Mouse (Mus musculus) gastrocnemius, postnatal 14 days (tissue): ENCODE measurements at regions not wholly inside any gene's neighbourhood (a gene's known extent, or its start where the extent isn't known, plus 50 kb on each side); places are given as distances from the start of the nearest gene placed in this dataset.

Experiments
- DNase-seq: peaks from one replicate; pipeline ENCODE4 v3.0.0; 2021; ENCODE audit warnings: mixed read lengths
- intact Hi-C: fragments of 180-260 bp; cut with DNase I; formaldehyde crosslinking; loops from one replicate; pipeline ENCODE4 v1.15.1; 2025; ENCODE audit warnings: low total_unique reads

DNA sequence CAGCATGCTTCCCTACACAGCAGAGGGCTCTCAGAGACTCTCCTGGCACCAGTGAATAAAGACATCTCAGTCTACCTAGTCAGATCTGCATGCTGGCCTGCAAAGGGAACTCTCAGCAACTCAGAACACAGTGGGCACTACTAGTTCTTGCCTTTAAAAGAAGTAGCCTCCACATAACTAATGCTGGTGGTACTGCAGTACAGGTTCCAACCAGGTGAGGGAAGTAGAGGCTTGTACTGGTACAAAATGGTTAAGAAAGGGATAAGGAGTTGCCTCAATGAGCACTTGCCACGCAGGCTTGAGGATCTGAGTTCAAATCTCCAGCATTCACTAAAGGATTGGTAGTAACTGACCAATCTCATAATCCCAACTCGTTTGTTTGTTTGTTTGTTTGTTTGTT, 127.7 kb downstream of the Gm4791 start:
- no peak for DNase-seq

DNA sequence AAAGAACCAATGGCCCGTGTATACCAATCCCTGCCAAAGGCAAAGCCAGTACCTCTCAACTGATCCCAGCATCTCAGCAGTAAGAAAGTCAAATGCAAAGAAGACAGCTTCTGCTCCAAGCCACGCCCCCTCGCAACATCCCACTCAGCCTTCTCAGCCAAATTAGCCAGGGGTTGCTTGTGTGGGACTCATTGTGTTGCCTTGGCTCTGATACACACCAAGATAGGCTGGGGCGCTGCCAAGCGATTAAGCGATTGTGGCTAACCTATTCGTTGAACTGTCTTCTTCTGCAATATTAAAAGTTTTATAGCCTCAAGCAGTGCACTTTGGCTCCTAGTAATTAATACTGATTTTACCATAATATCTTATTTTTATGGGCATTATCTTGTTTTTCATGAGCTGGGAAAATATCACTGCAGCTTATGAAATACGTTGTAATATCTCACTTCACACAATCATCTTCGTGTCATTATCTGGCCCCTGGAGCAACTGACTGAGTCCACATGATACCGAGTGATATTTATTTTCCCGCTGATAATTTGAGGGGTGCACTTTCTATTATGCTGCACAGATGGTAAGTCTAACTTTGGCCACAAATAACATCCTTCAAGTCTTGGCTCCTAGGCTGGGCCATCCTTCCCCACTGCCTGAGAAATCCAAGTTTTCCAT, 129.3 kb downstream of the Gm4791 start:
- intact Hi-C loops: no loop called here

More for the DNA sequence above, 127.7 kb downstream of the Gm4791 start:
- intact Hi-C loops: no loop called here

DNA sequence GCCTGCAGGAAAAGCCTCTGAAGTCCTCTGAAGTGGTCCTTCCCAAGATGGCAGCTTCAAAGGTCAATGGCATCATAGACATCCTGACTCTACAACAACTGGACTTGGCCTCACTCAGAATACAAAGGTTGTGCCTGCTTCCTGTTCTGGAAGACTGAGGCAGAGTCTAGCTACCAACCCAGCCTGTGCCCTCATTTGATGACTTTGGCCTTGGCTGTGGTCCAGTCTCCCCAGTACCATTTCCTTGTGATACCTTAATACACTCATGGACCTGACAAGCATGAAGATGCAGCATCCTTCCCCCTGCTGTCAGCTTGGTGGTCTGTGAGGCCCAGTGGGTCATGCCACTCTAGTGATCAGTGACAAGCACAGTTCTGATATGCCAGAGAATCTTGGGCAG, 130.6 kb downstream of the Gm4791 start:
- intact Hi-C loops: no loop called here
- DNase-seq: no peak

More for the DNA sequence above, 129.3 kb downstream of the Gm4791 start:
- no peak for DNase-seq

DNA sequence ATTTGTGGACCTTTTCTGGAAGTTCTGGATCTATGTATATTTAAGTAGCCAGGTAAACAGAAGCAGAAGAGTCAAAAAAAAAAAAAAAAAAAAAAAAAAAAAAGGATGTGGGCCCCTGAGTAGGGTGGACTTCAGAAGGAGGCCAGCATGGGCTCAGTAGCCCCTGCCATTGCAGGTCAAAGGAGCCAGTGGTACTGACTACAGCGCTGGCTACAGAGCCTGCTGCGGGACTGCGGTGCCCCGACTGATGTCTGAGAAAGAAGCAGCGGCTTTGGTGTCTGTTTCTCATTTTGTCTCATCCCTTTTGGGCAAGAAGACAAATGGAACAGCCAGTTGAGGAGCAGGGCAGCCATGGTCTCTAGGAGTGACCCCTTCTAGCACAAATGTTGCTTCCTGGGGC, 134.9 kb downstream of the Gm4791 start:
- intact Hi-C loops: no loop called here
- DNase-seq: no peak

DNA sequence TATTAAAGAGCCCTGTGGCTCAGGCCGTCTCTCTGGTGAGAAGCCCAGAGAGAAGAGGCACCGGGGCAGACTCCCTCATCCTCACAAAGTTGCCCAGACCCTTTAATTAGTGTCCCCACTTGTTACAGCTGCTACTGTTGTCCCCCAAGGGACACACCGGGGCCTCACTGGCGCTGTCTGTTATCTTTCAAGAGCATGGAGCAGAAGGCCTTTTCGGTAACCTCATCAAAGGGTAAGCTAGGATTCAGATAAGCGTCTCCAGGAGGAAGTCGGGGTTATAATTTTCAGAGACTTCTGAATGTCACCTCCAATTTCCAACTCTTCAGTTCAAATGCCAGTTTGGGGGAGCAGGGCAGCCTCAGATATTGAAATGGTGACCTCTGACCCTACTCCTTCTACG, 135.3 kb downstream of the Gm4791 start:
- DNase-seq: no peak
- intact Hi-C loops: no loop called here

DNA sequence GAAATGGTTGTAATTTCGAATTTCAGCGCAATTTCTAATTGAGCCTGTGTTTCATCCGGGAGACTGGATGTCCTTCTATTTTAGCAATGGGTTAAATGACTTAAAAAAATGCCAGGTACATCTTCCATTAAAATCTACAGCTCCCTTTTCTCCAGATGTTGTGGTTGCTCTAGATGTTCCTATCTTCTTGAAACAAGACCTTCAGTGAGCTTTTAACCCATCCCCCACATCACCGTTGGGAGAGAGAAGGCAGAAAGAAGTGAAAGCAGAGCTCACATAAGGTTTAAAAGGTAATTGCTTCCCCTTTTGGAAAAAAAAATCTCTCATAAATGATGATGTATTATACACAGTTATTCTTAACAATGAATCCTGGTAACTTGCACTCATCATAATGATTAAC, 135.9 kb downstream of the Gm4791 start:
- intact Hi-C loops: no loop called here
- DNase-seq: no peak

DNA sequence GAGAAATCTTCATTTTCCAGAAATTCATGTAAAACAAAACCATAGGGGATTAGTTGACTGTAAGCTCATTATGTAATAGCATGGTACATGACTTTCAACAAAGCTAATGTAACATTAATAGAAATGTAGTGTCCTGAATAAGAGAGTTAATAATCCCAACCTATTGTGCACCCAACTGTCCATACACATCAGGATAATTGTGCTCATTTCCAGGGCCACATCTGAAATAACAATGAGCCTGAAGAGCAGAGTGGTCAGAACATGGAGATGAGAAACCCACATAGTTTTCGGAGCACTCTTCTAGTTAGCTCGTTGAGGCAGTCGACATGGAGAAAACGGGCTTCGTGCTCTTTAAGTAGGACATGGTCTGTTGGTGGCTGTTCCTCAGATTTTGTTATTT, 138.1 kb downstream of the Gm4791 start:
- intact Hi-C loops: no loop called here
- DNase-seq: no peak

DNA sequence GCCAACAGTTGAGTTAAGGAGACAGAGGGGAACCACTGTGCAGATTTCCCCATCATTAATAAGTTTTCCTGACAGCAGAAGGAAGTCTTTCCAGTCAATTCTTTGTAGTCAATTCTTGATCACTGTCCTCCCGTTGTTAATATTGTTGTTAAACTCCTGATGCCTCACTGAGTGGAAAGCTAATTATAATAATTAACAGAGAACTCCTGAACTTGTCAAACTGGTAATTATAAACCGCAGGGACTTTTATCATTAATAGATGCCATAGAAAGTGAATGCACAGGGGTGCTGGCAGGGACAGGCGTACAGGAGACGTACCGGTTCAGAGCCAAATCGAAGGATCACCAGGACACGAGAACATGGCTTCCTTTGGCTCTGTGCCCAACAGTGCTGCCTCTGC, 154.9 kb downstream of the Gm4791 start:
- intact Hi-C loops: no loop called here
- no peak for DNase-seq

DNA sequence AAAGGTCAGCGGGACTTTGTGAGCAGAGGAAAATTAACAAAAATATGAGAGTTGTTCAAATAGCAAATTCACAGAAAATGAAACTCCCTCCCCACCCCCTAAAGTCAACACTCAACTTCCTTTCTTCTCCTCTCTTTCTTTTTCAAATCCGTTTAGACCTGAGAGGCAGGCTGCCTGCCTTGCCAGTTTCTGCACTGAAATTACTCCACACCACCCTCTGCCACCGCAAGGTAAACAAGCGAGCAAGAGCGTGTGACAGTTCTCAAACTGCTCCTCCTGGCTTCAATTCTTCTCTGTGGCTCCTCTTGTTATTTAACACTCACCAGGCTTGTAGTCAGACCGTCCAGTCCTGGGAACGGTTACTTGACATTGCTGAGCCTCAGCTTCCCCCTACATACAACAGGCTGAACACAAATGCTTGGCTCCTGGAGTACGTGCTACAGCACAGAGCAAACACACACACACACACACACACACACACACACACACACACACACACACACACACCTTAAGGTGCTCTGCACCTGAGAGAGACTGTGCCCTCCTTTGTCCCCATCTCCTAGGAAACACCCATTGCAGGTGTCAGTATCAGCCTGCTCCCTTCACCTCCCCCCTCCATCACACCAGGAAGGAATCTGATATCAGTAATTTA, 167.1 kb downstream of the Gm4791 start:
- intact Hi-C loops: no loop called here
- no peak for DNase-seq

DNA sequence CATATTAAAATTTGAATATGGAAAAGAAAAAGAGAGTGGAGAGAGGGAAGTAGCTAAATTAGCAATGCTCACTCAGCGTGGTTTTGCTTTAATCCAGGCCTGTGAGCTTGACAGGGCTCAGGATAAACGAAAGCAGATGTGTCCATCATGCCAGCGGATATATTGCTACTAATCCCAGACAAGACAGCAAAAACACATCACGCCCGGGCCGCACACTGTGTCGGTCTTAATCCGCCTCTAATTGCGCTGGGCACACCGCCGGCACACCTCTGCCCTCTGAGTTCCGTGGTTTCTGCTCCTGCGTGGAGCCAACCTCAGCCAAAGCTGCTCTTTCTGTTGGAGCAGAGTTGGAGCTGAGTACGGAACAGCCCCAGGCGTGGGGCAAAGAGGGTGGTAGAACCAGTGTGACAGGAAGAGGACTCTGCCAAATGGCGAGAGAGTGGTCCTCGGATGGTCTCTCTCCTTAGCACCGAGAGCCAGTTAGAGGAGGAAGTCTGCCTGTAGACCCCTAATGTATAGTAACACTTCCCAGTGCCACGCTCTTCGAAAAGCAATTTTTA, 169.2 kb downstream of the Gm4791 start:
- DNase-seq: no peak
- intact Hi-C loops: no loop called here

DNA sequence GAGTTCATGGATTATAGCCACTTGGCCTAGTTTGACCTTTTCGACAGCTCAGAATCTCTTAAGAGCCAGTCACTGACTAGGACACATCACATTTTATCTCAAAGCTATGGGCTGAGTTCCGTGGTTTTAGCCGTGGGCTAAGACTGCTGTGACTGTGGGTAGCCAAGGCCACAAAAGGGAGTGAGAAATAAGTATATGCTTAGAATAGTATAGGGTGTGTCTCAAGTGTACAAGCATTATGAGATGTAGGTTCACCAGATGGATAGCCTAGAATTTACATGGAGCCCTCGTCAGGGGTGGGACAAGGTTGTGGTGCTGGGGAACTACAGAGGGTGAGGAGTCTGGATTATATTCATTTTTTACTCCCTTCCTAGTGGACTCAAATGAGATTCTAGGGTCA, 177.5 kb downstream of the Gm4791 start:
- intact Hi-C loops: no loop called here
- no peak for DNase-seq

DNA sequence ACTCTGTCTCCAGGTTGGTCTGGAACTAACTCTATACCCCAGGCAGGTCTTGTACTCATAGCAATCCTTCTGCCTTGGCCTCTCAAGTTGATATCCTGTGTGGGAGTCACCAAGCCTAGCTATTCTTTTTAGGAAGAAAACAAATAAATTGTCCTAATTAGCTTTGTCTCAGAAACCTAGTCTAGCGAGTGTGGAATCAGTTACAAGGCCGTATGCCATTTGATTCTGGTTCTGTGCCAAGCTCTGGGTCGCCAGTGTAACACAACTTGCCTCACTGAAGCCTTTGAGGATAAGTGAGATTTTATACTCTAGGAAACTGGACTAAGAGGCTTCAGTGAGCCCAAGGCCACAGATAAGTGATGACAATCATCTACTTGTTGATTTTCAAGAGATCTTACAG, 219.6 kb downstream of the Gm4791 start:
- intact Hi-C loops: no loop called here

DNA sequence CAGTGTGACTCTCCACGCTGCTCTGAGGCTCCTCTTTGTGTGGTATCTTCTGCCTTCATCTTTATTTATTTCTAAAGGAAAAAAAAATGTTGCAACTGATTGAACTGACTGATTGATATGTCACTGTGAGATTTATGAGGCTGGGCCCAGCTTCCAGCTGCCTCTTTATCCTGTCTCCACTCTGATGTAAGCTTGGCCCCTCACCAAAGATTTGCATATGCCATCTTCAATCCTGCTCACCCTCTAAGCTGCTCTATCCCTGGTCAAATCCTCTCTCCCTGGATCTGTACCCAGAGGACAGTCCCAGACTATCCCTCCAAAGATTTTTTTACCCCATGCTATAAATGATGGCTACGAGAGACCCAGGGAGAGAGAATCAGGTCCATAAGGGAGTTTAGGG, 225.0 kb downstream of the Gm4791 start:
- intact Hi-C loops: no loop called here

More for the DNA sequence above, 219.6 kb downstream of the Gm4791 start:
- DNase-seq: no peak

DNA sequence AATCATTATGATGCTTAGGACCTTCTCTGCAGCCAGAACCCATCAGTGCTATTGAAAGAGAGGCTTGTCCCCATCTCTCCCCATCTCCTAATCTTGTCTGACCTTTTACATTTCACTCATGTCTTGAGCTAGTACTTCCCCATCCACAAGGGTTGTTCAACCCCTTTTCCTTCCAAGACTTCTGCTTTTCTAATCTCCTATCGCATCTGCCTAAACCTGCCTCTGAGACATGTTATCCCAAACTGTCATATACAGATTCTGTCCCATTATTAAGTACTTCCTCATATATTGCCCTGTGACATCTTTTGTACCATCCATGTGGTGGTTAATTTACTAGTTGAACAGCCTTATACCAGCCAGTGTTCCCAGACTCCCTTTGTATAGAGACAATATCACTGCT, 225.7 kb downstream of the Gm4791 start:
- DNase-seq: no peak
- intact Hi-C loops: no loop called here

More for the DNA sequence above, 225.0 kb downstream of the Gm4791 start:
- DNase-seq: no peak

DNA sequence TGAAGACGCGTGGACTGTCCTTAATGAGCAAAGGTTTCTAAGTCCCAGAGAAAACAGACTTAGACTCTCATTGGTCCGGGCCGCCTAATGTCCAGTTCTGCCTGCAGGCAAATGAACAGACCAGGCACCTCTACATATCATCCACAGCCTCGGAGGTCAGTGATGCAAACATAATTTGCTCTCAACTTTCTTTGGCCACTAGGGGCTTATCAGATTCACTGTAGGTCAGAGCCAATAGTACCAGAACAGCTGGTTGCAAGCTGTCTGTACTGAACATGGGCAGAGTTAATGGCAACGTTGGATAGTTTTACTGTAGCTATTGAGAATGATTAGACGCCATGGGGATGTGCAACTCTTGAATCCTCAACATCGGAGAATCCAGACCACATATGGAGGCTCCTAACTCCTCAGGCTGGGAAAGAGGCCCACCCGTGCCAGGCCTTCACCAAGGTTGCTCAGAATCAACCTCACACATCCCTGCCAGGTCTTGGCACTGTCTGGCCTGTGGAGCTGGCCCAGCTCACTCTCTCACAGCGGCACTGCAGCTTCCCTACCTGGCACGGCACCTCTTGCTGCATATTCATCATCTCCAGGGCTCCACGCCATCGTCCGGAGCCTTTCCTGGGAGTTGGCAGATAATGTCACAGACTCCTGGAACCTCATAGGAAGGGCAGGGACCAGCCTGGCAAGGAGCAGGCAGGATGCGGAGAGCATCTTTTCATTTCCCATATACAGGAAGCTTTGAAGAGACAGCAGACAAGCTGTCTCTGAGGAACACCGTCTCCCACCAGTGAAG, 228.1 kb downstream of the Gm4791 start:
- DNase-seq: no peak
- intact Hi-C loops: no loop called here

DNA sequence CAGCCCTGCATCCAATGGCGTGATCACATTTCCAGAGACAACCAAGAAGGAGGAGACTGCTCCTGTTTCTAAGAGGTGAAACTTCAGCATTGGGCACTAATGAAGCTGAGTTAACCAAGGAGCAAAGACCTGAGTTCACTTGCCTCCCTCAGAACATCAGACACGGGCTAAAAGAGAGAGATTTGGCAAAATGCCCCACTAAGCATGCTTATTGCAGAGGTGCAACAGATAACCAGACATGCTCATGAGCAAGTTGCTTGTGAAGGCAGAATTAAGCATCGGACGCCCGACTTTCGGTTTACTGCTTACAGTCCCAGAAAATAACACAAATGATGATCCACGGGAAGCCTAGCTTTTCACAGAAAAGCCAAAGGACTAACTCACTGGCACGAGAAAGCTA, 228.8 kb downstream of the Gm4791 start:
- intact Hi-C loops: no loop called here
- no peak for DNase-seq

DNA sequence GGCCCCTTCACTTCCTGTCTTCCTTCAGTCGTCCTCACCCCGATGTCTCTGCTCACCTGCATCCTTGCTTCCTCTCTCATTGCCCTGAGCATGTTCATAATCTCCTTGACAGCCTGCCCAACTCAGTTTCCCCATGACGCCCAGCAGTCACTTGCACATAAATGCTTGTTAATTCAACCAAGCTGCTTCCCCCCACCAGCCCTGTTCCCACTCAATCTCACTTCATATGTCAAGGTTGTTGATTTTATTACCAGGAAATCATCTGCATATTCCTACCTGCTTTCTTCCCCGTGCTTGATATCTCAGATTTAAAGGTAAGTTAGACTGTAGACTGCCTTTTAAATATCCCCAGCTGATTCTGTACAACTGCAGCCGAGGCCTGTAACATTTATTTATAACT, 230.2 kb downstream of the Gm4791 start:
- intact Hi-C loops: no loop called here
- no peak for DNase-seq

DNA sequence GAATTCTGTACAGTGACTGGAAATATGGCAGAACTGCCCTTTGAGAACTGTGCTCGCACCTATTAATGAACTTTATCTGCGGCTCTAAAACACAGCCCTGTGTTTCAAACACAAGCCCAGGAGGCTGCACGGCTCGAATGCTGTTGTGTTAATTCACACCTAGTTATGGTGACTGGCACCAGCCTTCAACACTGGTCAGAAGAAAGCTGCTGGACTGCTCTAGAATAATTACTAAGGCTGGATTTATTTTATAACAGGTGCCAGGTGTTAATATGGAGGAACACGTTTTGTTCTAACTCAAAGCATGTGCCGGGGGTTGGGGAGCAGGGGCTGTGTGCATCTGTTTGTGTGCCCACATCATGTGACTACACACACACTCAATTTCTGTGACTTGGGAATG, 230.8 kb downstream of the Gm4791 start:
- intact Hi-C loops: no loop called here
- no peak for DNase-seq

DNA sequence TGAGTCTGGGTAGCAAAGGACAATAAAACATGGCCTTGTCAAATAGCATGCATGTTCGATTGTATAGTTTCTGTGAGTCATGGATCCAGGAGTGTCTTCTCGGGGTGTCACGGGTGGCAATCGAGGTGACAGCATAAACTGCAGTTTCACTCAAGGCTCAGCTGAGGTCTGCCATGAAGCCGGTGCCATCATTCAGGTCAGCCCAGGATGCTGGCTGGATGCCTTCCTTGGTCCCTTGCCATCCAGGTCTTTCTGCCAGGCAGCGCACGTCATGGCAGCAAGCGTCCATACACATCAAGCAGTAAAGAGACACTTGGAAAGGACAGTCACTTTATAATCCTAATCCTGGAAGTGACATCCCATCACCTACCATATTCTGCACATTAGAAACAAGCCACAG, 242.4 kb downstream of the Gm4791 start:
- no peak for DNase-seq
- intact Hi-C loops: no loop called here

DNA sequence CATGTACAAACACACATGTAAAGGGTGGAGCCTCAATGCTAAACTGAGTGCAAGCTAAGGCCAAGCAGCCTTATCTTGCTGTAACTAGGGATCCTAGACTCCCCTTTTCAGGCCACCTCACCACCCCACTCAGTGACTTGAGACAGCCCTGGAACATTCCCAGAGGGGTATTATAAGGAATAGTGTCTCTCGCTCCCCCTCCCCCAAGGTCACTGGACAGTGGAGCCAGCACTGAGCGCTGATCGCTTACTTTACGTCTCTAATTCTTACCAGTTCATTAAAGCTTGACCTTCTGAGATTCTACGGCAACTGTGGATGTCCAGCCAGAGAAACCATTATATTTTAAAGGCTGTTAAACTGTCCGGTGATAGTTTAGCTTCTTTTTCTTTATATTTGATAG, 243.5 kb downstream of the Gm4791 start:
- intact Hi-C loops: no loop called here
- DNase-seq: no peak

DNA sequence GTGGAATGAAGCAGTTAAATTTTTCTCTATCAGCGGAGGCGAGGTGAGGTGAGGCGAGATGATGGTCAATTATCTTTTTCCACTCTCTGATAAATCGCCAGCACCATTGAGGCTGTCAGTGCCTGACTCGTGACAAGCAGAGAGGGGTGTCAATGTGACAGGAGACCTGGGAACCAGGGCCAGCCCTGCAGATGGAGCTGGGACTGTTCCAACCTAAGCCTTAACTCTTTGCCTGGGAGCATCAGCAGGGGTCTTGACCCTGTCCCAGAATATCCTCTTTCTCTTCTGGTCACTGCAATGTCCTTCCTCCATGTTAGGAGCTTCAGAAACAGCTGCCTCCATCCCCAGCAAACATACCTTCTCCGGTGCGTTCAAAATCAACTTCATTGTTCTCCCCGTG, 244.0 kb downstream of the Gm4791 start:
- intact Hi-C loops: no loop called here
- no peak for DNase-seq
